Mouse (Mus musculus): ENCODE results near the gene Metap1.

DNA sequence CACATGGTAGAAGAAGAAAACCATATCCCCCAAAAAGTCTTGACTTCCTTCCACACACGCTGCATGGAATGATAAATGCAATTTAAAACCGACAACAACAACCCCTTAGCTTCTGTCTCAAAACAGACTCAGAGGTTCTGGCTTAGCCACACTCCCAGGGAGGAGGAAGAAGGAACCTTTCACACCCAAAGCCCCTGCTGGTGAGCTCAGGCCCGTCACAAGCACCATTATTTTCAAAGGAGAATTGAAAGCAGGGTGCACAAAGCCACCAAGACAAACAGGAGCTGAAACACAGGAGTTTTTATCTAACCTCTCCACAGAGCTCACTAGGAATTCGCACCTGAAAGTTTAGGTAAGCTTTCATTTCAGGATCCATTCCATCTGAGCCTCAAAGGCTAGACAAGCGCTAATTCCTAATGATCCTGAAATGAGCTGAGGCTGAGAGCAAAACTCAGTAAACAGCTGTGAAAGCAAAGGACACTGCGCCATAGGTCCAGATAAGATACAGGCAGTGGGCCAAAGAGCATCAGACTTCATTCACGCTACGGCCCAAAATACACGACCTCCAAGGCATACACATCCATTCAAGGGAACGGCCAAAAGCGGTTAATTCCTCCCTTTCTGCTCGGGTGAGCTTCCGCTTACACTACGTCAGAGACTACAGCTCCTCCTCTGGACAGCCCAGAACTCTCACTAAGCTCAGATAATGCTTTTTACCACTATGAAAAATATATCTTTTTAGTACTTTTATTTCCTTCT, 7.6 kb downstream of the Metap1 start:
- TF ChIP-seq CTCF (IDR thresholded peaks at IDR 0.05; ENCODE audit: borderline replicate concordance, insufficient read depth, low read depth, low read length) (no peak), POLR2A (IDR thresholded peaks at IDR 0.05; ENCODE audit: borderline replicate concordance, insufficient read depth, low read length) (no peak)

Data from cerebellum, adult 2 months (tissue).